Mouse (Mus musculus): ENCODE data around the gene Rtn2. TPM values are rescaled to one million over a fixed set of nuclear protein-coding genes. Genes with fewer than 3 reads are reported as not detected.

Rtn2 gene
- total RNA-seq, 2 experiments from 2014 or later: 800 to 833 TPM

GRCm38 (mm10) chr7:19309884-19310641, 27.6 kb downstream of the Rtn2 start, which contains the start of gene Fosb:
Gene Fosb, minus strand, starts transcription at chr7:19310051.
- intact Hi-C loops (cut with DNase I; ENCODE audit: low total_unique reads): no loop called here
- peak; percentile 96 for DNase-seq

GRCm38 (mm10) chr7:19311991-19312390, 29.6 kb downstream of the Rtn2 start:
- intact Hi-C loops (cut with DNase I; ENCODE audit: low total_unique reads): no loop called here
- DNase-seq: no peak

- intact Hi-C loops (cut with DNase I; ENCODE audit: low total_unique reads): no loop called here
- DNase-seq: no peak
Measured at GRCm38 (mm10) chr7:19314033-19314432, 31.6 kb downstream of the Rtn2 start.

GRCm38 (mm10) chr7:19316451-19317161, 34.2 kb downstream of the Rtn2 start:
- intact Hi-C loops (cut with DNase I; ENCODE audit: low total_unique reads): no loop called here
- peak; percentile 35 for DNase-seq

GRCm38 (mm10) chr7:19318201-19318600, 35.8 kb downstream of the Rtn2 start:
- intact Hi-C loops (cut with DNase I; ENCODE audit: low total_unique reads): no loop called here
- no peak for DNase-seq

- no peak for DNase-seq
- intact Hi-C loops (cut with DNase I; ENCODE audit: low total_unique reads): no loop called here
Measured at GRCm38 (mm10) chr7:19318676-19319075, 36.3 kb downstream of the Rtn2 start.

- intact Hi-C loops (cut with DNase I; ENCODE audit: low total_unique reads): no loop called here
- no peak for DNase-seq
Measured at GRCm38 (mm10) chr7:19319458-19319857, 37.0 kb downstream of the Rtn2 start.

- peak; percentile 98 for DNase-seq
- intact Hi-C loops (cut with DNase I; ENCODE audit: low total_unique reads): no loop called here
Measured at GRCm38 (mm10) chr7:19319906-19320305, 37.5 kb downstream of the Rtn2 start.

- intact Hi-C loops (cut with DNase I; ENCODE audit: low total_unique reads): no loop called here
- DNase-seq: no peak
Measured at GRCm38 (mm10) chr7:19320637-19321036, 38.2 kb downstream of the Rtn2 start.

GRCm38 (mm10) chr7:19321464-19321863, 39.0 kb downstream of the Rtn2 start:
- no peak for DNase-seq
- intact Hi-C loops (cut with DNase I; ENCODE audit: low total_unique reads): no loop called here

- intact Hi-C loops (cut with DNase I; ENCODE audit: low total_unique reads): no loop called here
Measured at GRCm38 (mm10) chr7:19322489-19322888, 40.1 kb downstream of the Rtn2 start.

GRCm38 (mm10) chr7:19324221-19324620, 41.8 kb downstream of the Rtn2 start:
- intact Hi-C loops (cut with DNase I; ENCODE audit: low total_unique reads): no loop called here
- DNase-seq: no peak

More at GRCm38 (mm10) chr7:19322489-19322888, 40.1 kb downstream of the Rtn2 start:
- DNase-seq: no peak

- intact Hi-C loops (cut with DNase I; ENCODE audit: low total_unique reads): no loop called here
- DNase-seq: no peak
Measured at GRCm38 (mm10) chr7:19325262-19326199, 43.1 kb downstream of the Rtn2 start.

- intact Hi-C loops (cut with DNase I; ENCODE audit: low total_unique reads): no loop called here
- peak; percentile 92 for DNase-seq
Measured at GRCm38 (mm10) chr7:19326359-19326758, 43.9 kb downstream of the Rtn2 start.

- peak; percentile 92 for DNase-seq
- intact Hi-C loops (cut with DNase I; ENCODE audit: low total_unique reads): no loop called here
Measured at GRCm38 (mm10) chr7:19327128-19327527, 44.7 kb downstream of the Rtn2 start.

GRCm38 (mm10) chr7:19327782-19328181, 45.4 kb downstream of the Rtn2 start:
- intact Hi-C loops (cut with DNase I; ENCODE audit: low total_unique reads): no loop called here

GRCm38 (mm10) chr7:19328425-19328824, 46.0 kb downstream of the Rtn2 start:
- intact Hi-C loops (cut with DNase I; ENCODE audit: low total_unique reads): no loop called here
- no peak for DNase-seq

More at GRCm38 (mm10) chr7:19327782-19328181, 45.4 kb downstream of the Rtn2 start:
- DNase-seq: no peak

- DNase-seq: no peak
- intact Hi-C loops (cut with DNase I; ENCODE audit: low total_unique reads): no loop called here
Measured at GRCm38 (mm10) chr7:19331910-19332309, 49.5 kb downstream of the Rtn2 start.

GRCm38 (mm10) chr7:19332709-19333352, 50.4 kb downstream of the Rtn2 start:
- intact Hi-C loops (cut with DNase I; ENCODE audit: low total_unique reads): no loop called here
- DNase-seq: peak; percentile 82

All from gastrocnemius, postnatal 14 days (tissue).